Mouse (Mus musculus) neural tube, embryonic 13.5 days (tissue): ENCODE measurements around the gene Ocln. TPM values are rescaled to one million over a fixed set of nuclear protein-coding genes. Genes with fewer than 3 reads are reported as not detected.
"Not testable (repeated sequence)": the region's sequence is repeated elsewhere in the genome, so short reads cannot be mapped to it uniquely, and the experiment has no call there.

Experiments
- ATAC-seq: fragments of 200-750 bp; cut with Nextera tagmentation; 2 replicates; pipeline ENCODE4 v1.8.0; 2017; ENCODE audit warnings: low read depth, mild to moderate bottlenecking, moderate TSS enrichment, moderate library complexity
- H3K27ac ChIP-seq: fragments of 300-500 bp; sonication (generic); replicated peaks from 2 replicates; pipeline ENCODE4 v1.5.1; 2015; ENCODE audit warnings: moderate library complexity, mild to moderate bottlenecking, inconsistent platforms
- H3K27me3 ChIP-seq: fragments of 300-500 bp; sonication (generic); 2 replicates; pipeline ENCODE4 v1.6.1; 2015; ENCODE audit warnings: mild to moderate bottlenecking, inconsistent platforms
- H3K36me3 ChIP-seq: fragments of 300-500 bp; sonication (generic); 2 replicates; pipeline ENCODE4 v1.6.1; 2015; ENCODE audit warnings: mild to moderate bottlenecking, inconsistent platforms
- H3K4me1 ChIP-seq: fragments of 300-500 bp; sonication (generic); replicated peaks from 2 replicates; pipeline ENCODE4 v1.6.1; 2015; ENCODE audit warnings: inconsistent platforms
- H3K4me2 ChIP-seq: fragments of 300-500 bp; sonication (generic); 2 replicates; pipeline ENCODE4 v1.6.1; 2015; ENCODE audit warnings: inconsistent platforms, mild to moderate bottlenecking, moderate library complexity
- H3K4me3 ChIP-seq: fragments of 300-500 bp; sonication (generic); 2 replicates; pipeline ENCODE4 v1.5.1; 2015; ENCODE audit warnings: mild to moderate bottlenecking, inconsistent platforms
- H3K9ac ChIP-seq: fragments of 300-500 bp; sonication (generic); 2 replicates; pipeline ENCODE4 v1.6.1; 2015; ENCODE audit warnings: moderate library complexity, mild to moderate bottlenecking, inconsistent platforms
- H3K9me3 ChIP-seq: fragments of 300-500 bp; sonication (generic); 2 replicates; pipeline ENCODE4 v1.6.1; 2016; ENCODE audit warnings: inconsistent platforms
- WGBS: fragments of 180-500 bp; shearing (Covaris S2); methylation state at CpG from one replicate; pipeline ENCODE4 v1.1.7; 2015; 5-methylcytosine and 5-hydroxymethylcytosine counted together
- polyA plus RNA-seq: library from polyadenylated mRNA; unstranded; fragments of >200 nt; fragmentation: Nextera tagmentation; extraction: Ambion mirVana; gene quantifications from 2 replicates; pipeline ENCODE4 v1.2.1, GENCODE M21; 2015

Gene Ocln
- polyA plus RNA-seq, 1 experiment from 2014 or later = 3.3 TPM

DNA sequence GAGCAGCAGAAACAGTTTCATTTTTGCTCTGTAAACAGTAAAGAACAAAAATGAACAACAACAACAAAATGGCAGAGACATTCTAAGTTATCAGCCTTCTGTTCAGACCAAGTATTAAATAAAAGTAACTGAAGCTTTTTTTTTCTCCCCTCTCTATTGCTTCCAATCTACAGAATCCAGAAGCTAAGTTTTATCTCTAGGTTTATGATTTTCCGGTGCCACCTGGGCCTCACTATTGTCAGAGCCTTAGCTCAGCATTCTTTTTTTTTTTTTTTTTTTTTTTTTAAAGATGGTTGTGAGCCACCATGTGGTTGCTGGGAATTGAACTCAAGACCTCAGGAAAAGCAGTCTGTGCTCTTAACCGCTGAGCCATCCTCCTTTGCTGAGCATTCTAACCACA is 39.7 kb downstream of the Ocln start:
- no peak overlapping the region for H3K27ac ChIP-seq
- no peak overlapping the region for H3K9ac ChIP-seq
- no peaks in the 10 kb centered on the region for H3K27me3 ChIP-seq
- no peak overlapping the region for H3K4me2 ChIP-seq
- no peaks in the 10 kb centered on the region for H3K36me3 ChIP-seq
- ATAC-seq = no peak
- no peaks in the 10 kb centered on the region for H3K4me1 ChIP-seq
- no peak overlapping the region for H3K4me3 ChIP-seq
- H3K9me3 ChIP-seq = no peaks in the 10 kb centered on the region
- 92% methylated on average over 2 of the region's 2 CpGs for WGBS

DNA sequence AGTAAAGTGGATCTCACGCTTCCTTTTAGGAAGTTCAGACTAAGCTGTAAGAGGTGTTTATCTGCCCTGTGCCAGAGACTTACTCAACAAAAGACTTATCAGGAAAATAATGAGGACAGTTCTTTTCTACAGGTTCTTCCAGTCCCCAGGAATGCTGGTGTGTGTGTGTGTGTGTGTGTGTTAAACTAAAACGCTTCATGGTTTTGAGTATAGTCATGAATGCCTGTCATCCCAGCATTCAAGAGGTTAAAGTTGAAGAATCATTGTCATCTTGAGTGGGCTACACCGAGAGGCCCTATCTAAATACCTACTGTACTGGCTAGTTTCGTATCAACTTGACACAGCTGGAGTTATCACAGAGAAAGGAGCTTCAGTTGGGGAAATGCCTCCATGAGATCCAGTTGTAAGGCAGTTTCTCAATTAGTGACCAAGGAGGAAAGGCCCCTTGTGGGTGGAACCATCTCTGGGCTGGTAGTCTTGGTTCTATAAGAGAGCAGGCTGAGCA is 40.6 kb downstream of the Ocln start:
- H3K27me3 ChIP-seq = no peaks in the 10 kb centered on the region
- no peaks in the 10 kb centered on the region for H3K36me3 ChIP-seq
- ATAC-seq = no peak
- no peaks in the 10 kb centered on the region for H3K9me3 ChIP-seq
- H3K4me3 ChIP-seq = no peak overlapping the region
- 86% methylated on average over 4 of the region's 4 CpGs for WGBS
- no peak overlapping the region for H3K9ac ChIP-seq
- no peaks in the 10 kb centered on the region for H3K4me1 ChIP-seq
- H3K4me2 ChIP-seq = no peak overlapping the region
- no peak overlapping the region for H3K27ac ChIP-seq

DNA sequence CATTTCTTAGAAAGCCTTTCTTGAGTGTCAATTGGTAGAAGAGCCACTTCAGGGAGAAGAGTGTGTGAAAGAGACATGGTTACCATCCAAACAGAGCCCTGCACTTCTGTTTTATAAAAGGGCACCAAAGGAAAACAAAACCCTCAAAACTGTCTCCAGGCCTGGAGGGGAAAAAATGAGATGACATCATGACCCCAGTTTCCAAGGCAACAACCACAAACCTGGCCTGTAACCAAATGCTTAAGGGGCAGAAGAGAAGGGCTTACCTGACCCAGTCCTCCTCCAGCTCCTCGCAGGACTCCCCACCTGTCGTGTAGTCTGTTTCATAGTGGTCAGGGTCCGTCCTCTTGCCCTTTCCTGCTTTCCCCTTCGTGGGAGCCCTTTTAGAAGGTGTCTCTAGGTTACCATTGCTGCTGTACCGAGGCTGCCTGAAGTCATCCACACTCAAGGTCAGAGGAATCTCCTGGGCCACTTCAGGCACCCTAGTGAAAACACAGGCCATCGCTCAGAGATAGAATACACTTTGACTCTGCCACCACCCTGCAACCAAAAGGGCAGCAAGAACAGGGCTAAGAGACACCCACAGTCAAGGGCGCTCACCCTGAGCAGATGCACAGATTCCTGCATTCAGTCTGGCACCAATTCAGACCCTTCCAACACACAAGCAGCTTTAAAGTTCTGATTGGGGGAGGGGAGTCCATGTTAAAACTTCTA is 41.2 kb downstream of the Ocln start:
- Histone ChIP-seq H3K4me2 (no peak overlapping the region), H3K27me3 (no peaks in the 10 kb centered on the region), H3K9me3 (no peaks in the 10 kb centered on the region), H3K9ac (no peak overlapping the region), H3K36me3 (no peaks in the 10 kb centered on the region), H3K4me3 (no peak overlapping the region), H3K4me1 (no peaks in the 10 kb centered on the region), H3K27ac (no peak overlapping the region)
- no peak for ATAC-seq
- 80% methylated on average over 7 of the region's 7 CpGs for WGBS

DNA sequence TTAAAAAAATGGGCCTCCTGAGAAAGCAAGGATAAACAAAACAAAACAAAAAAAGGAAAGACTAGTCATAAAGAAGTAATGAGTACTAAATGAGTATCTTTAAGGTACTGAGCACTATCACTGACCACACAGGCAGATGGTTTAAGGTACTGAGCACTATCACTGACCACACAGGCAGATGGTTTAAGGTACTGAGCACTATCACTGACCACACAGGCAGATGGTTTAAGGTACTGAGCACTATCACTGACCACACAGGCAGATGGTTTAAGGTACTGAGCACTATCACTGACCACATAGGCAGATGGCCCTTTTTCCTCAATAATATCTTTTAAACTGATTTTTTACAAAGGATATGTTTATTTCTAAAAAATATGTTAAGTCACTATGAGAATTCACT is 52.9 kb downstream of the Ocln start:
- not testable (repeated sequence) for H3K27ac ChIP-seq, H3K9me3 ChIP-seq, H3K36me3 ChIP-seq, H3K4me3 ChIP-seq, H3K4me1 ChIP-seq, H3K4me2 ChIP-seq, H3K9ac ChIP-seq, H3K27me3 ChIP-seq, ATAC-seq

DNA sequence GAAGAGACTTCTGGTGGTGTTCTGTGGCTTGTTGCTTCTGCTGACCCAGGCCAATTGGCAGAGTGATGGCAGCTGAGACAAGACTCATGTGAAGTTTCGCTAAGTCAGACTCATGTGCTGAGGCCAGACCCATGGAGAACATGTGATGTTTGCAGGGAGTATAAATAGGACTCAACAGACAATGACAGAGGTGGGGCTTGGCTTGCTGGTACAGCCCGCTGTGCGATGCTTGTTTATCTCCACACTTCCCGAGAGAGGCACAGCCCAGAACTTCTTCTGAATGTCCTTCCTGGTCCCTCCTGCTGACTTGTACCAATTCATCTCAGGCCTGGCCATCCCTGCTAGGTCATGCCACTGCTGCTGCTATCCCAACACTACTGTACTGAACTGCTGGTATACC is 57.2 kb downstream of the Ocln start:
- H3K4me1 ChIP-seq = peaks cover 15% of the 10 kb centered on the region
- WGBS = 84% methylated on average over 4 of the region's 4 CpGs
- no peak overlapping the region for H3K9ac ChIP-seq
- no peak for ATAC-seq
- H3K9me3 ChIP-seq = no peaks in the 10 kb centered on the region
- no peak overlapping the region for H3K4me3 ChIP-seq
- no peak overlapping the region for H3K27ac ChIP-seq
- H3K36me3 ChIP-seq = no peaks in the 10 kb centered on the region
- H3K4me2 ChIP-seq = no peak overlapping the region
- no peaks in the 10 kb centered on the region for H3K27me3 ChIP-seq

DNA sequence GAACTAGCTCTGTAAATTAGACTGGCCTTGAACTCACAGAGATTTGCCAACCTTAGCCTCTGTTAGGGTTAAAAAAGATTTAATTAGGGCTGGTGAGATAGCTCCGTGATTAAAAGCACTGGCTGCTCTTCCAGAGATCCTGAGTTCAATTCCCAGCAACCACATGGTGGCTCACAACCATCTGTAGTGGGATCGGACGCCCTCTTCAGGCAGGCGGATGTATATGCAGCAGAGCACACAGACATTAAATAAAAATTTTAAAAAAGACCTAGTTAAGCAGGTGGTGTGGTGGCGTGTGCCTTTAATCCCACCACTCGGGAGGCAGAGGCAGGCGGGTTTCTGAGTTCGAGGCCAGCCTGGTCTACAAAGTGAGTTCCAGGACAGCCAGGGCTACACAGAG is 58.1 kb downstream of the Ocln start:
- H3K4me1 ChIP-seq = peaks cover 15% of the 10 kb centered on the region
- H3K9ac ChIP-seq, ATAC-seq, H3K36me3 ChIP-seq, H3K27me3 ChIP-seq, H3K9me3 ChIP-seq, H3K4me2 ChIP-seq, H3K27ac ChIP-seq, H3K4me3 ChIP-seq: not testable (repeated sequence)
- WGBS = 69% methylated on average over 8 of the region's 8 CpGs

DNA sequence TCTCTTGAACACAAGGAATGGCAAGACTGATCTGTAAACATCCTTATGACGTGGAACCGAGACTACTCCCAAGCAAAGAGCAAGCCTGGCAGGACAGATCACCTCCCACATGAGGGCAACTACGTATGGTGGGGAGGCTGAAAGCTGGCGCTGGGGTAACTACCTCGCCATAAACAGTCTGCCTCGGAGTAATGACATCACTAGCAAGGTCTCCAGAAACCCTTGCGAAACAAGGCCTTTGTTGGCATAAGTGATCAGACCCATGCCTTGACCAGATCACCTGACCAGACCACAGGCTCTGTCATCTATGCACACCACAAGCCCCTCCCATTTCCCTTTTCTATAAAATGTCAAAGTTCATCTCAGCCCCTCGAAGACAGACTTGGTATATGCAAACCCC is 59.2 kb downstream of the Ocln start:
- Histone ChIP-seq H3K4me3 (no peak overlapping the region), H3K36me3 (peaks cover 5% of the 10 kb centered on the region), H3K27me3 (no peaks in the 10 kb centered on the region), H3K4me2 (no peak overlapping the region), H3K9ac (no peak overlapping the region), H3K4me1 (peaks cover 15% of the 10 kb centered on the region), H3K27ac (no peak overlapping the region), H3K9me3 (no peaks in the 10 kb centered on the region)
- ATAC-seq = no peak; the same call in 1 of the 2 replicates
- 75% methylated on average over 8 of the region's 8 CpGs for WGBS

DNA sequence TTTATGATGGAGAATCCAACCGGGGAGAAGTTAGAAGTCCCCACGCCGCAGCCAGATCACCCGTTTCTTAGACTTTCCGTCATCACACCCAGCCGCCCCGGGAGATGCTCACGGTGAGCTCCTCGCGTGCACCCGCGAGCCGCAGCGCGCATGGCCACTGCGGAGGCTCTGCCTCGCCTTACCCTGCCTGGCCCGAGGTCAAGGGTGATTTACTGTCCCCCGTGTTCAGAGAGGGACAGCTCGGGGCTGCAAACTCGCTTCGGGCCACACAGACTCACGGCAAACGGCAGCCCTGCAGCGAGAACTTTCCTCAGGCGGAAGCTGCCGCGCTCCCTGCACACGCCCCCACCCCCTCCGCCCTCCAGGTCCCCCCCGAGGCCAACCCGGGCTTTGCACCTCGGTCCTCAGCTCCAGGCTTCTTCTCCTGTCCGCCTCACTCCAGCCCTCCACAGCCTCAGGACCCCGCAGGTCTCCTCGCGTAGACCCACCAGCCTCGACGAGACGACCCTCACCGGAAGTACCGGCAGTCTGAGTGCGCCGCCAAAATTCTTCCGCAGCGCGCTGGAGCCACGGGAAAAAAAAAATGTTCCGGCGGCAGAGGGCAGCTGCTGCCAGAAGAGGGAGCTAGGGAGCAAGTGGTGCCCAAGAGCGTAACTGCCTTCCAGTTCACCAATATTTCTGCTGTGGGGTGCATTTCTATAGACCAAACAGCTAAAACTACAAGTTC is 60.3 kb downstream of the Ocln start, which contains the start of gene Gtf2h2:
Gene Gtf2h2 (minus strand): TSS at position 519 of the 727 bp plus-strand sequence.
- H3K9me3 ChIP-seq = no peaks in the 10 kb centered on the region
- H3K9ac ChIP-seq = peak within 1 kb of the TSS; percentile 91
- peak within 1 kb of the TSS; percentile 90 for H3K27ac ChIP-seq
- no peaks in the 10 kb centered on the region for H3K27me3 ChIP-seq
- under 1% methylated on average over 50 of the region's 51 CpGs for WGBS
- peak within 1 kb of the TSS; percentile 95 for H3K4me3 ChIP-seq
- H3K4me1 ChIP-seq = peaks cover 15% of the 10 kb centered on the region
- ATAC-seq = peak; percentile 94
- peak within 1 kb of the TSS; percentile 84 for H3K4me2 ChIP-seq
- H3K36me3 ChIP-seq = peaks cover 16% of the 10 kb centered on the region

DNA sequence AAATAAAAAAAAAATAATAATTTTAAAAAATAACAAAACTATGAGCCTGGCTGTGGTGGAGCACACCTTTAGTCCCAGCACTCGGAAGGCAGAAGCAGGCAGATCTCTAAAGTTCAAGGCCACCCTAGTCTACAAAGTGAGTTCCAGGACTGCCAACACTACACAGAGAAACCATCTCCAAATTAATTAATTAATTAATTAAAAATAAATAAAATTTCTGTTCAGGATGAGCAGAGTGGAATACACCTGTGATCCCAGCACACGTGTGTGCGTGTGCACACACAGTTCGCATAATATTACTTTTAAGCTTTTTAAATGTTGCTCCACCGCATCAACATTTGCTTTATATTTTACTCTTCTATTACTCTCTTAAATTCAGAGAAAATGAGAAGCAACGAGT is 60.9 kb downstream of the Ocln start:
- H3K36me3 ChIP-seq = peaks cover 22% of the 10 kb centered on the region
- H3K4me1 ChIP-seq = peaks cover 15% of the 10 kb centered on the region
- H3K4me2 ChIP-seq = peak overlapping the region; percentile 84
- 15% methylated on average over 6 of the region's 6 CpGs for WGBS
- no peaks in the 10 kb centered on the region for H3K9me3 ChIP-seq
- peak overlapping the region; percentile 95 for H3K4me3 ChIP-seq
- no peaks in the 10 kb centered on the region for H3K27me3 ChIP-seq
- H3K27ac ChIP-seq = peak overlapping the region; percentile 90
- peak; percentile 6; the same call in 1 of the 2 replicates for ATAC-seq
- peak overlapping the region; percentile 91 for H3K9ac ChIP-seq

DNA sequence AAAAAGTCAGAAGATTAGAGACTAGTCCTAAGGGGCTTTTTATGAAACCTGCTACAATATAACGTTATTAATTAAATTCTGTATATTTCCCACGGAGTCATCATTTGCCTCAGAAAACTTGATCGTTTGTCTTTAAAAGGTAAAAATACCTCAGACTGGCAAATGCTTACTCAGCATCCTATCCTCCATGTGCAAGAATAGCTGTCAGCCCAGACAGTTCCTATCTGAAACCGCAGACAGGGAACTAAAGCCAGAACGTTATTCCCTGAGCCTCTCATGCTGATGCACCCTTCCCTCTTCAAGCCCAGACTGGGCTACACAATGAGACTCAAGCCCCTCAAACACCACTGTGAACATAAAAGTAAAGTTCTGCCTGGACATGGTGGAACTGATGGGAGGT is 62.1 kb downstream of the Ocln start:
- Histone ChIP-seq H3K27me3 (no peaks in the 10 kb centered on the region), H3K27ac (no peak overlapping the region), H3K36me3 (peaks cover 27% of the 10 kb centered on the region), H3K4me2 (no peak overlapping the region), H3K4me3 (no peak overlapping the region), H3K4me1 (peaks cover 15% of the 10 kb centered on the region), H3K9ac (no peak overlapping the region), H3K9me3 (no peaks in the 10 kb centered on the region)
- 89% methylated on average over 5 of the region's 5 CpGs for WGBS
- no peak for ATAC-seq

DNA sequence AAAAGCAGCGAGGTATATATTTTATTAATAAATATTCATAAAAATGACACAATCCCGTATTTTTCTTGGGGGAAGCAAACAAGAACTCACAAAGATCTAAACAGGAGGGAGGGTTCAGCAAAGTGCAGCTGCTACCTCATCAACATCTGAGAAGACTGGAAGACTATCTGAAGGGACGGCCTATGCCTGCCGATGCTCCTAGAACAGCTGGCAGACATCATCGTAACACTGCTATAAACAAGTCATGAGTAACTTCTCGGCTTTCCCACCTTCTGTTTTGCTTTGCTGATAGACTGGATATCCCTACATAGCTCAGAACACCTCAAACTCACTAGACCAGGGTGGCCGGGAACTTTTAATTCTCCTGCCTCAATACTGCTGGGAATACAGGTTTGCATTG is 68.9 kb downstream of the Ocln start:
- WGBS = 92% methylated on average over 7 of the region's 7 CpGs
- Histone ChIP-seq H3K36me3 (peaks cover 65% of the 10 kb centered on the region), H3K4me3 (no peak overlapping the region), H3K27ac (no peak overlapping the region), H3K27me3 (no peaks in the 10 kb centered on the region), H3K4me1 (no peaks in the 10 kb centered on the region), H3K4me2 (no peak overlapping the region), H3K9me3 (no peaks in the 10 kb centered on the region), H3K9ac (no peak overlapping the region)
- no peak for ATAC-seq

DNA sequence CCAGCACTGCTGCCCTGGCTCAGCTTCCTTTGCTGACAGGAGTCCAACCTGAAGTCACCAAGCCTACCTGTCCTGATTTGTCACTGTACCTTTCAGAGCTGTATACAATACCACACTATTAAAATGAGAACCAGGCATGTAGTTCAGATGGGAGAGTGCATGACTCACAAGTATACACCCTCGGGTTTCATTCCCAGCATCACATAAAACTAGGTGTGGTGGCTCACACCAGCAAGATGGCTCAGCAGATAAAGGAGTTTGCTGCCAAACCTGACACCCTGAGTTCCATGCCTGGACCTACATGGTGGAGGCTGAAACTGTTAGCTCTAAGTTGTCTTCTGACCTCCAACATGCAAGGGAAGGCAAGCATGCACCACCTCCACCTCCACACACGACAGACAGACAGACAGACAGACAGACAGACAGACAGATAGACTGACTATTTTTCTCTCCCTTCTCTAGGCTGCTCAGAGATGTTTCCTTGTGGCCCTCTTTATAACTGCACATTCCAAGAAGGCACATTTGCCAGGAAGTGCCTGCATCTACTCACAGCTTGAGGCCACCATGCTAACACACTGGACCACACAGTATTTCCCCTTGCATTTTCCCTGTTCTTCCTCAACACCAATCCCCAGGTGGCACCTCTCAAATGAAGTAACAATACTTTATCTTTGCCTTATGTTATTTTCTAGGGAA is 88.8 kb downstream of the Ocln start:
- Histone ChIP-seq H3K36me3 (peaks cover 72% of the 10 kb centered on the region), H3K27ac (no peak overlapping the region), H3K4me3 (no peak overlapping the region), H3K9me3 (peaks cover 16% of the 10 kb centered on the region), H3K4me2 (no peak overlapping the region), H3K27me3 (no peaks in the 10 kb centered on the region), H3K9ac (no peak overlapping the region), H3K4me1 (no peaks in the 10 kb centered on the region)
- ATAC-seq = no peak
- WGBS = 97% methylated on average over 2 of the region's 2 CpGs
